Mouse (Mus musculus) megakaryocyte, embryonic 14.5 days (primary cell): ENCODE results near the gene Slc22a4.

Experiments
- FLI1 ChIP-seq: IDR thresholded peaks from 2 replicates; pipeline ENCODE4 v1.6.1; 2012; ENCODE audit warnings: low read length, inconsistent platforms, mixed read lengths
- GATA1 ChIP-seq: IDR thresholded peaks from 3 replicates; pipeline ENCODE4 v1.6.1; 2012; ENCODE audit warnings: mixed read lengths, low read length, inconsistent platforms, borderline replicate concordance

- TF ChIP-seq GATA1 (no peak), FLI1 (no peak)
These were observed 26.4 kb upstream of the Slc22a4 start for GRCm38 (mm10) chr11:54054257-54054656.
